Mouse (Mus musculus) duodenum, adult 2 months (tissue): ENCODE data around the gene Ptcd2. TPM values are rescaled to one million over a fixed set of nuclear protein-coding genes. Genes with fewer than 3 reads are reported as not detected.

Experiments used
- polyA plus RNA-seq: library from polyadenylated mRNA; depleted of rRNA; stranded (reverse); fragments of >200 nt; gene quantifications from 2 replicates; pipeline ENCODE4 v1.2.3, GENCODE M21; 2012; ENCODE audit warnings: low replicate concordance; rRNA removed

Ptcd2 gene
- polyA plus RNA-seq = 10.3 and 11.3 TPM in 2 replicates

GRCm38 (mm10) chr13:99344599-99345575 is at the start of gene Ptcd2, which contains the start of gene Mrps27:
TSS of gene Ptcd2 (minus strand) at chr13:99344705.
TSS of gene Mrps27 (plus strand) at chr13:99344786.

Other genes with a start within 250 kb of the Ptcd2 start
- gene Zfp366, start 159.9 kb downstream of the Ptcd2 start, polyA plus RNA-seq = 0.55 and 0.79 TPM in 2 replicates
- 8.3 and 9.9 TPM in 2 replicates for gene Mrps27, start 81 bp upstream of the Ptcd2 start, polyA plus RNA-seq
- 0.52 and 0.63 TPM in 2 replicates for gene Map1b, start 171.8 kb upstream of the Ptcd2 start, polyA plus RNA-seq